Mouse (Mus musculus): ENCODE results near the gene 9430097D07Rik.
A peak's percentile ranks its signal among the peaks of the same experiment; 100 is the strongest.

- peak; percentile 96 for TF ChIP-seq POLR2A (IDR thresholded peaks at IDR 0.05; ENCODE audit: insufficient read depth, low read depth, low read length)
- no peak for TF ChIP-seq CTCF (IDR thresholded peaks at IDR 0.05; ENCODE audit: insufficient read depth, low read depth, low read length)
These were observed 40.6 kb downstream of the 9430097D07Rik start, which contains the start of gene Fam102a for GRCm38 (mm10) chr2:32534733-32535471.

Data from olfactory bulb, adult 2 months (tissue).